Mouse (Mus musculus): ENCODE results near the gene 4930558K02Rik.

DNA sequence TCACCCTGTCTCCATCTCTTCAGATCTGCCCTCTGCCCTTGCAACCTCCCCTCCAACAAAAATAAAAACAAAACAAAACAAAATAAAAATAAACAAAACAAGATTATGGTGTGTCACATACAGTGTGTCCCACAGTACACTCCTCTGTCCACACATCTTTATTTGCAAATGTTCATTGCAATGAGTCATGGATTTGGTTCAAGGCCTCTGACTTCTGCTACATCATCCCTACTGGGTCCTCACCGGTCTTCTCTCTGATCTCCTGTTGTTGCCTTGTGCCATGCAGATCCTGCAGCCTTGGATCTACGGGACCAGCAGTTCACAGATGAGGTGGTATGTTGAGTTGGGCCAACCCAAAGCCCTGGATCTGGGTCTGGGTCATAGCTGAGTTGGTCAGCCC is 59.8 kb downstream of the 4930558K02Rik start:
- TF ChIP-seq CTCF (IDR thresholded peaks at IDR 0.05; ENCODE audit: low read depth, low read length) (no peak), POLR2A (IDR thresholded peaks at IDR 0.05; ENCODE audit: extremely low read depth, insufficient read depth, low read length) (no peak)

All from liver, adult 2 months (tissue).